ENCODE assay signal across 14 mouse cellular contexts in genomic region chr5:125132566-125133260, GRCm38 (mm10). TPM values are rescaled to one million over a fixed set of nuclear protein-coding genes. Genes with fewer than 3 reads are reported as not detected.
DNase-seq lines count a peak whose midpoint lies in the region; ATAC-seq lines count a peak whose summit lies in the region.
"Had no signal": no experiment of that assay in that cellular context is flagged by ENCODE, and none has a peak within 500 bp of the region (broad histone marks: within the 10 kb centered on the region; RNA-seq: fewer than 3 reads in every experiment).

No protein-coding gene starts in this region.

- H3K9ac ChIP-seq in neural tube, embryonic 12.5 days: no peak overlapping the region
- H3K9ac ChIP-seq in midbrain, embryonic 14.5 days (replicated peaks; ENCODE audit: low read length): no peak overlapping the region
- H3K9ac ChIP-seq: lung, embryonic 14.5 days had no signal

- no peaks in the 10 kb centered on the region for H3K9me3 ChIP-seq in heart, embryonic 10.5 days
- no peaks in the 10 kb centered on the region for H3K9me3 ChIP-seq in neural tube, embryonic 12.5 days
- no peaks in the 10 kb centered on the region for H3K9me3 ChIP-seq in midbrain, embryonic 14.5 days (ENCODE audit: control insufficient read depth, low read length)

- peaks cover 94% of the 10 kb centered on the region for H3K4me1 ChIP-seq in heart, embryonic 10.5 days
- H3K4me1 ChIP-seq in neural tube, embryonic 12.5 days: peaks cover 96% of the 10 kb centered on the region
- peaks cover 73% of the 10 kb centered on the region for H3K4me1 ChIP-seq in midbrain, embryonic 14.5 days (ENCODE audit: control insufficient read depth, insufficient read depth, low read length)

- 0 out of 2 replicates have a peak overlapping the region, but pooled peaks have one; percentile 52 for H3K27ac ChIP-seq in heart, embryonic 10.5 days
- H3K27ac ChIP-seq in neural tube, embryonic 12.5 days: 0 out of 2 replicates have a peak overlapping the region, but pooled peaks have one; percentile 10
- peak overlapping the region; percentile 86; the same call in 1 of the 2 replicates for H3K27ac ChIP-seq in midbrain, embryonic 14.5 days (replicated peaks; ENCODE audit: low read depth, low read length)

- H3K4me3 ChIP-seq in heart, embryonic 10.5 days: no peak overlapping the region
- no peak overlapping the region for H3K4me3 ChIP-seq in neural tube, embryonic 12.5 days
- H3K4me3 ChIP-seq in midbrain, embryonic 14.5 days (replicated peaks; ENCODE audit: low read depth, low read length): no peak overlapping the region

- 94% methylated on average over 13 of the region's 13 CpGs for WGBS in heart, embryonic 10.5 days
- 95% methylated on average over 13 of the region's 13 CpGs for WGBS in neural tube, embryonic 12.5 days
- 93% methylated on average over 13 of the region's 13 CpGs for WGBS in midbrain, embryonic 14.5 days

- no peaks in the 10 kb centered on the region for H3K36me3 ChIP-seq in heart, embryonic 10.5 days
- H3K36me3 ChIP-seq in neural tube, embryonic 12.5 days: no peaks in the 10 kb centered on the region
- H3K36me3 ChIP-seq in midbrain, embryonic 14.5 days (ENCODE audit: control insufficient read depth, insufficient read depth, low read length): no peaks in the 10 kb centered on the region

- no peaks in the 10 kb centered on the region for H3K27me3 ChIP-seq in heart, embryonic 10.5 days (ENCODE audit: insufficient read depth, poor library complexity, severe bottlenecking)
- no peaks in the 10 kb centered on the region for H3K27me3 ChIP-seq in neural tube, embryonic 12.5 days (replicated peaks)
- H3K27me3 ChIP-seq in midbrain, embryonic 14.5 days (ENCODE audit: control insufficient read depth, insufficient read depth, low read length): no peaks in the 10 kb centered on the region

- no peak for ATAC-seq in neural tube, embryonic 12.5 days (ENCODE audit: low FRiP score, low read depth)
- no peak for ATAC-seq in midbrain, embryonic 14.5 days (ENCODE audit: low FRiP score, low TSS enrichment)

- intact Hi-C loops in heart, postnatal 36 days (cut with DNase I): no loop called here

- H3K4me2 ChIP-seq in neural tube, embryonic 12.5 days (replicated peaks): no peak overlapping the region
- H3K4me2 ChIP-seq in midbrain, embryonic 14.5 days (ENCODE audit: low read length): no peak overlapping the region
- H3K4me2 ChIP-seq: lung, embryonic 14.5 days had no signal

- DNase-seq in heart, embryonic 10.5 days (ENCODE audit: low spot score): no peak
- DNase-seq in heart, postnatal 36 days: no peak
- no peak for DNase-seq in neural tube, embryonic 10.5 days (ENCODE audit: extremely low spot score, low spot score)
- DNase-seq in midbrain, embryonic 14.5 days: no peak
- no peak for DNase-seq in retina, postnatal 1 day
- no peak for DNase-seq in spleen, adult 12 weeks (ENCODE audit: low spot score)
- DNase-seq in adrenal gland, adult 18-20 months (ENCODE audit: low spot score in 2 of 2): no peak
- DNase-seq: adrenal gland, postnatal 25 days; cerebellum, postnatal 14 days; heart, postnatal 14 days; kidney, adult 8-10 months; liver had no signal

RNA-seq across cellular contexts. Expression of gene Ncor2, which starts 46.3 kb away (rescaled TPM):
- polyA plus RNA-seq in heart, embryonic 10.5 days (2016; fragmentation: Nextera tagmentation; extraction: Ambion mirVana): 17.8 and 23.3 TPM in 2 replicates
- 10 to 100 TPM; 70.5 to 74.8 TPM for total RNA-seq in heart, postnatal 36 days (2021)
- polyA plus RNA-seq in neural tube, embryonic 12.5 days (2016; fragmentation: Nextera tagmentation; extraction: Ambion mirVana): 36.0 and 36.9 TPM in 2 replicates
- polyA plus RNA-seq in midbrain, embryonic 14.5 days (2014; fragmentation: Nextera tagmentation; extraction: Ambion mirVana): 23.7 and 24.0 TPM in 2 replicates
- total RNA-seq in adrenal gland, adult 18-20 months (2021): 100 to 1,000 TPM; 195 to 242 TPM

Comparison
In these comparisons a context has a peak if more than half of its experiments do, and no peak if none do; other contexts are left out.
1. H3K27ac ChIP-seq: peak in every context shown above with its lines; median percentile 86 in midbrain, embryonic 14.5 days; 52 in heart, embryonic 10.5 days; 10 in neural tube, embryonic 12.5 days.